Mouse (Mus musculus) embryonic facial prominence, embryonic 11.5 days (tissue): ENCODE results near the gene Dag1. TPM values are rescaled to one million over a fixed set of nuclear protein-coding genes. Genes with fewer than 3 reads are reported as not detected.

Experiments used
- polyA plus RNA-seq: library from polyadenylated mRNA; unstranded; fragments of >200 nt; fragmentation: Nextera tagmentation; extraction: Ambion mirVana; gene quantifications from 2 replicates; pipeline ENCODE4 v1.2.1, GENCODE M21; 2014

The Dag1 gene
- polyA plus RNA-seq, 1 experiment from 2014 or later, result 44.5 TPM

Other genes with a start within 250 kb of the Dag1 start
- gene Gmppb, start 214.7 kb downstream of the Dag1 start, polyA plus RNA-seq, result 19.2 and 19.9 TPM in 2 replicates
- 1.4 and 1.5 TPM in 2 replicates for gene Amigo3, start 210.8 kb downstream of the Dag1 start, polyA plus RNA-seq
- 0.28 and 0.31 TPM in 2 replicates for gene Mst1, start 183.5 kb downstream of the Dag1 start, polyA plus RNA-seq
- 22.0 and 23.5 TPM in 2 replicates for gene Rnf123, start 180.6 kb downstream of the Dag1 start, polyA plus RNA-seq
- 45.3 and 47.2 TPM in 2 replicates for gene Apeh, start 169.4 kb downstream of the Dag1 start, polyA plus RNA-seq
- 0.97 and 1.1 TPM in 2 replicates for gene Bsn, start 73.6 kb downstream of the Dag1 start, polyA plus RNA-seq
- 48.4 TPM in 2 replicates for gene Nicn1, start 26.5 kb upstream of the Dag1 start, polyA plus RNA-seq
- gene Amt, start 32.9 kb upstream of the Dag1 start, polyA plus RNA-seq, result 14.6 and 16.4 TPM in 2 replicates
- 282 and 303 TPM in 2 replicates for gene Rhoa, start 42.2 kb upstream of the Dag1 start, polyA plus RNA-seq
- 20.6 and 25.4 TPM in 2 replicates for gene Tcta, start 42.2 kb upstream of the Dag1 start, polyA plus RNA-seq
- gene Gpx1, start 74.9 kb upstream of the Dag1 start, polyA plus RNA-seq, result 888 and 899 TPM in 2 replicates
- 128 and 149 TPM in 2 replicates for gene Usp4, start 83.9 kb upstream of the Dag1 start, polyA plus RNA-seq
- 0.59 and 0.76 TPM in 2 replicates for gene 1700102P08Rik, start 128.8 kb upstream of the Dag1 start, polyA plus RNA-seq
- gene Ccdc36, start 164.5 kb upstream of the Dag1 start, polyA plus RNA-seq, result 1.5 and 1.7 TPM in 2 replicates
- gene BC048562, start 172.5 kb upstream of the Dag1 start, polyA plus RNA-seq, result not detected in 2 replicates
- 49.1 and 63.2 TPM in 2 replicates for gene Ccdc71, start 196.6 kb upstream of the Dag1 start, polyA plus RNA-seq
- 19.0 and 22.4 TPM in 2 replicates for gene Klhdc8b, start 197.6 kb upstream of the Dag1 start, polyA plus RNA-seq
- 15.3 and 15.4 TPM in 2 replicates for gene Lamb2, start 215.8 kb upstream of the Dag1 start, polyA plus RNA-seq
- 52.5 and 59.2 TPM in 2 replicates for gene Usp19, start 226.6 kb upstream of the Dag1 start, polyA plus RNA-seq
- 130 and 138 TPM in 2 replicates for gene Qars, start 243.7 kb upstream of the Dag1 start, polyA plus RNA-seq